Mouse (Mus musculus) megakaryocyte, embryonic 14.5 days (primary cell): Measurements from ENCODE around the gene 4921517D22Rik.

Experiments
- FLI1 ChIP-seq: IDR thresholded peaks from 2 replicates; pipeline ENCODE4 v1.6.1; 2012; ENCODE audit warnings: low read length, inconsistent platforms, mixed read lengths
- GATA1 ChIP-seq: IDR thresholded peaks from 3 replicates; pipeline ENCODE4 v1.6.1; 2012; ENCODE audit warnings: mixed read lengths, low read length, inconsistent platforms, borderline replicate concordance

GRCm38 (mm10) chr13:59668501-59669093 is 25.3 kb downstream of the 4921517D22Rik start:
- no peak for TF ChIP-seq GATA1
- TF ChIP-seq FLI1: no peak
